Mouse (Mus musculus) C2C12 (cell line): ENCODE measurements around the gene Soat2. TPM values are rescaled to one million over a fixed set of nuclear protein-coding genes. Genes with fewer than 3 reads are reported as not detected.

ENCODE experiments used
- H3K27me3 ChIP-seq: one replicate; pipeline ENCODE4 v1.6.1; 2011; ENCODE audit not compliant: control insufficient read depth, insufficient read depth, insufficient read length
- H3K36me3 ChIP-seq: one replicate; pipeline ENCODE4 v1.6.1; 2011; ENCODE audit not compliant: control insufficient read depth, insufficient read depth
- H3K4me3 ChIP-seq: one replicate; pipeline ENCODE4 v1.5.1; 2011; ENCODE audit warnings: mild to moderate bottlenecking, control low read depth; ENCODE audit not compliant: poor library complexity, insufficient read depth, severe bottlenecking
- H3K79me2 ChIP-seq: one replicate; pipeline ENCODE4 v1.6.1; 2011; ENCODE audit not compliant: control insufficient read depth, insufficient read depth
- H3K79me3 ChIP-seq: one replicate; pipeline ENCODE4 v1.6.1; 2011; ENCODE audit warnings: low read depth, control low read depth
- H3ac ChIP-seq: one replicate; pipeline ENCODE3; 2011; ENCODE audit warnings: low read depth; ENCODE audit not compliant: control insufficient read depth, insufficient read length
- CEBPB ChIP-seq: IDR thresholded peaks from one replicate; pipeline ENCODE4 v1.6.1; 2011; ENCODE audit warnings: low read depth, mild to moderate bottlenecking, control low read depth, moderate library complexity
- CTCF ChIP-seq: IDR thresholded peaks from one replicate; pipeline ENCODE4 v1.5.1; 2011; ENCODE audit not compliant: control insufficient read depth, insufficient read depth, insufficient read length
- FOSL1 ChIP-seq: IDR thresholded peaks from one replicate; pipeline ENCODE4 v1.8.0; 2011; ENCODE audit warnings: mild to moderate bottlenecking, low read length; ENCODE audit not compliant: poor library complexity, insufficient read depth, severe bottlenecking
- MAX ChIP-seq: IDR thresholded peaks from one replicate; pipeline ENCODE4 v1.6.1; 2011; ENCODE audit warnings: mild to moderate bottlenecking, control low read depth
- MYOD1 ChIP-seq: IDR thresholded peaks from one replicate; pipeline ENCODE4 v1.6.1; 2011; ENCODE audit warnings: low read depth; ENCODE audit not compliant: control insufficient read depth, insufficient read length
- MYOG ChIP-seq: IDR thresholded peaks from one replicate; pipeline ENCODE4 v1.6.1; 2011; ENCODE audit not compliant: control insufficient read depth, insufficient read length; ENCODE audit errors: extremely low read depth
- USF1 ChIP-seq: IDR thresholded peaks from one replicate; pipeline ENCODE4 v1.6.1; 2011; ENCODE audit warnings: low read depth, mild to moderate bottlenecking, control low read depth, moderate library complexity
- long read RNA-seq, 2 experiments: library from polyadenylated mRNA; unstranded; transcript quantifications; one replicate each; pipeline ENCODE4 v2.0.0; 2019 to 2020
- polyA plus RNA-seq: library from polyadenylated mRNA; unstranded; fragments of >200 nt; fragmentation: generic; extraction: Trizol; gene quantifications from one replicate; pipeline ENCODE4 v1.2.1, GENCODE M21; 2012; ENCODE audit warnings: missing spikeins

Soat2 gene
- 0.06 TPM for polyA plus RNA-seq
- long read RNA-seq, experiment 1: 0 reads
- long read RNA-seq, experiment 2: 0 reads

DNA sequence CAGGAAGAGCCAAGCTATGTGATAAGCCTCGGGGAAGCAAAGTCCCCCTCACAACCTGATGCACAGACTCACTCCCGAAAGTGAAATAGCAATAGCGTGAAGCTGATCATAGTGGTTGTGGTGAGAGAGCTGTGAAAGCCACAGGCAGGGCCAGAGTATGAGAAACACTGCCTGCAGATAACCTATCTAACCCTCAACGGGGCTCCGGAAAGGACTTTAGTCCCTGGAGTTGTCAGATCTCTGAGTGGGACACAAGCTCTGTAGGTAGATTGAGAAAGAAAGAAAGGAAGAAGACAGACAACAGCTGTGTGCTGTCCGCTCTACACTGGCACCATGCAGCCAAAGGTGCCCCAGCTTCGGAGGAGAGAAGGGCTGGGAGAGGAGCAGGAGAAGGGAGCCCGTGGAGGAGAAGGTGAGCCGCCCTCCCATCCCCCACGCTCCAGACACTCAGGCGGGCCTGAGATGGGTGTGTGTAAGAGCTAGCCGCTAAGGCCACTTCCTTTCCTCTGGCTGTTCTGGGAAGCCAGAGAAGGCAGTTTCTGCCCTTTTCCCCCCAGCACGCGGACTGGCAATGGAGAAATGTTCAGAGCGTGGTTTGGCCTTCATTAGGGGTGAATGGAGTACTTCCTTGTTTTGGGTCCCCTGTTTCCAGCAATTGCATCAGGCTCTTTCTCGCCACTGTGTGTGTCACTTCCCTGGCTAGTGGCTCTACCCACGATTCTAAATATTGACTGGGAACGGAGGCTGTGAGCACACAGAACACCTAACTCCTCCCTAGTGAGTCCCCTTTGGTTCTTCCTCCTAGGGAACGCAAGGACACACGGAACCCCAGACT is at the start of gene Soat2:
TSS of gene Soat2 (plus strand) at position 226 of the 835 bp plus-strand sequence.
- Histone ChIP-seq H3K27me3 (no peaks in the 10 kb centered on the region), H3K36me3 (peaks cover 17% of the 10 kb centered on the region), H3K4me3 (no peak within 1 kb of the TSS), H3K79me2 (peaks cover 20% of the 10 kb centered on the region), H3ac (no peak within 1 kb of the TSS), H3K79me3 (no peaks in the 10 kb centered on the region)
- TF ChIP-seq CEBPB (no peak), MAX (no peak), USF1 (no peak), CTCF (no peak), MYOD1 (no peak), FOSL1 (no peak), MYOG (no peak)

DNA sequence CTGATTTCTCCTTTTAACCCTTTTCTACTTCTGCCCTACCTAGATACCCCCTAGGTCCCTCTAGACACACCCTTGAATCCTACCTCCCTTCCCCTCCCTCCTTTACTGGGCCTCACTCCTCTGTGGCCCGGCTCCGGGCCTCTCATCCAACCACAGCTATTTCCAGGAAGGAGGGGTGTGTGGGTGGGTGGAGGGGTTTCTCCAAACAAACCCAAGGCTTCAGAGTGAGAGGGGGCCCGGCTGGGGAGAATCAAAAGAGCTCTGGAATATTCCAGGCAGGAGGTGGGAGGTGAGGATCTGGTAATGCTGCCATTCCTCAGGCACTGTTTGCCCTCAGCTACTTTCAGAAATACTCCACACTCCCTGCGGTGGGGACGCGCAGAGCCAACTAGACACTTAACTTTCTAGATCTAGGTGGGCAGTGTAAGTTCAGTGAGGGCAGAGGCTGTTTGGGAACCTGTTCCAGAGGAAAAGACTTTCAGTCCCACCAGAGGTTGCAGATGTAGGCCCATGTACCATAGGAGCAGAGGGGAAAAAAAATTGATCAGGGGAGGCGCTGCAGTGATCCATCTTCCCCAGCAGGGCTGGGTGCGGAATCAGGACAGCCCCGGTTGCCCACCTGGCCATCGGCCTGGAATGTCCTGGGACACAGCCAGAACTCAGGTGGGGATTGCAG is 49.2 kb upstream of the Soat2 start:
- H3K27me3 ChIP-seq: no peaks in the 10 kb centered on the region
- TF ChIP-seq CTCF: no peak
- TF ChIP-seq MYOD1: no peak
- TF ChIP-seq FOSL1: no peak
- TF ChIP-seq CEBPB: no peak
- TF ChIP-seq MAX: no peak
- TF ChIP-seq USF1: no peak
- no peak for TF ChIP-seq MYOG

DNA sequence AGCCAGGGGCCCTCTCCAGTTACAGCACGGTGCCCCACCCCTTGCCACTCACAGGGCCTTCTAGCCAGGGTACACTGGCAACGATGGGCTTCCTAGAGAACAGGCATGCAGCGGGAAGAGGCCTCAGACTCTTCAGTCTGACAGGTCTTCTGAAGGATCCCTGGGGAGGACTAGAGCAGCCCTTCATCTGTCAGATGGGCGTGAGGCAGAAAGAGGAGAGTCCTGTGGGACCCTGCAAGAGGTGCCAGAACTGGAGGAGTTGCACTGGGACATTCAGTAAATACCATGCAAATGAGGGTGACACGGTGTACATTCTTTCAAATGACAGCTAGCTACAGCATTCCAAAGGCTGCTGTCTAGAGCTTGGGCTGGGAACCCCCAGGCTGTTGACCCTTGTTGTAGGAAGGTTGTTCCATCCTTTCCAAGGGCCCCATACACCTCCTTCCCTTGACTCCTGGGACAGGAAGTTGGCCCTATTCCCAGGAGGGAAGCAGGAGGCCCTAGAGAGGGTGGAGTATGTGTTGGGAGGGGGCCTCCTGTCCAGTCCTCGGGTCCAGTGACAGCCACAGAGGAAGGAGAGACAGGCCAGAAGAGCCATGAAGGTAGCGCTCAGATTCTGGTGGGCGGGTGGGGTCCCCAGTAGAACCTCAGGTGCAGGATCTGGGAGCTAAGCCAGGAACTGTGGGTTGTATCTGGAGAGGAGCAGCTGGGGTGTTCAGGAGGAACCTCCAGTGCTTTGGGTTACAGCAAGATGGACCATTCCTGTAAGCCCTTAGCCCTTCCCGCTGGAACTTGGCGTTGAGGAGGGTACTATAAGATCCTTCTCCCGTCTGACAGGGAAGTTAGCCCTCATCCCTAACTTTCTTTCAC is 48.4 kb upstream of the Soat2 start:
- Histone ChIP-seq H3K79me2 (peaks cover 56% of the 10 kb centered on the region), H3K4me3 (peak overlapping the region; percentile 63), H3K36me3 (peaks cover 44% of the 10 kb centered on the region), H3K27me3 (no peaks in the 10 kb centered on the region), H3ac (peak overlapping the region; percentile 72), H3K79me3 (peaks cover 6% of the 10 kb centered on the region)
- TF ChIP-seq MAX (no peak), MYOG (no peak), MYOD1 (no peak), CEBPB (no peak), FOSL1 (no peak), USF1 (no peak), CTCF (no peak)

More for the DNA sequence above, 49.2 kb upstream of the Soat2 start:
- peak overlapping the region; percentile 74 for H3ac ChIP-seq
- H3K4me3 ChIP-seq: peak overlapping the region; percentile 12
- H3K79me3 ChIP-seq: peaks cover 6% of the 10 kb centered on the region
- H3K79me2 ChIP-seq: peaks cover 56% of the 10 kb centered on the region
- H3K36me3 ChIP-seq: peaks cover 44% of the 10 kb centered on the region

DNA sequence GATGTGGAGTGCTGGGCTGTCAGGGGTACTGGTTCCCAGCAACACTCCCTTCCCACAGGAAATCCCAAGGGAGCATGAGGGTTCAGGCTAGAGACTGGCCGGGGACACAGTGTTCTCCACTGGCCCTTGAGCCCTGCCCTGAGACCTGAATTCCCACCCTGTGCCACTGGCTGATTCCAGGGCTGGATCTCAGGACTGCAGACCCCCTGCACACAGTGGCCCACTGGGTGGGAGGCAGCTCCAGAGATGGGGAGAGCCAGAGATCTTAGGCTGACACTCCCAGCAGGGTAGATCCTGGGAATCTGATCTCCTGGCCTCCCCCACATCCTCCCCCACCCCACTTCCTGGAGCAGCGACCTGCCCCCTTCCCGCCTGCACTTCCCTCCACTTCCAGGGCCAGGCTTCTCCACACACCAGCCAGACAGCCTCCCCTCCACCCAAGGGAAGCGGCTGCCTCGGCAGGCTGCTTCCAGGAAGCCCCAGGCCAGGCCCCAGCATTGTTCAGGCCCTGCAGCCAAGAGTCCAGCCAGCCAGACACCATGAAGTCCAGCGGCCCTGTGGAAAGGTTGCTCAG is 47.7 kb upstream of the Soat2 start:
- peak overlapping the region; percentile 72 for H3ac ChIP-seq
- peaks cover 51% of the 10 kb centered on the region for H3K79me2 ChIP-seq
- H3K36me3 ChIP-seq: peaks cover 44% of the 10 kb centered on the region
- peak overlapping the region; percentile 63 for H3K4me3 ChIP-seq
- H3K27me3 ChIP-seq: no peaks in the 10 kb centered on the region
- TF ChIP-seq MAX (peak; percentile 34), MYOG (no peak), FOSL1 (no peak), CTCF (no peak), MYOD1 (no peak)
- peaks cover 6% of the 10 kb centered on the region for H3K79me3 ChIP-seq
